In genomic region chr17:20993716-20994115, GRCm38 (mm10) we compare ENCODE assay signal across 16 mouse cellular contexts. TPM values are rescaled to one million over a fixed set of nuclear protein-coding genes. Genes with fewer than 3 reads are reported as not detected.
"Had no signal": no experiment of that assay in that cellular context is flagged by ENCODE, and none has a peak within 500 bp of the region (broad histone marks: within the 10 kb centered on the region; RNA-seq: fewer than 3 reads in every experiment).

No protein-coding gene starts in this region.

- DNase-seq: kidney, adult 2 months; kidney, postnatal 25 days; layer of hippocampus, adult 9-11 months; liver; lung, adult 18-20 months; lung, postnatal 10 days; lung, postnatal 36 days; retina, postnatal 1 day; spleen, adult 18-20 months; thymus, adult 18-20 months; thymus, postnatal 36 days had no signal

RNA-seq across cellular contexts. Expression of gene Vmn1r233, which starts 2.5 kb away (rescaled TPM):
- total RNA-seq: layer of hippocampus, adult 2 months; layer of hippocampus, postnatal 25 days; left cerebral cortex, adult 8-10 months; monocyte, adult 5-6 weeks; neutrophil, adult 5-6 weeks had no signal
